Mouse (Mus musculus) spleen, adult 2 months (tissue): ENCODE results near the gene Bphl. TPM values are rescaled to one million over a fixed set of nuclear protein-coding genes. Genes with fewer than 3 reads are reported as not detected.

Source experiments
- DNase-seq, 2 experiments: peaks; one replicate each; pipeline versions ENCODE4 v3.0.0 to v3.0.0-alpha.2; 2012 to 2021; ENCODE audit warnings: low spot score in 2 of 2, low read depth in 1 of 2
- H3K27ac ChIP-seq: fragments of 200-500 bp; 2 replicates; pipeline ENCODE4 v1.5.1; 2012; ENCODE audit warnings: low read length, inconsistent platforms; ENCODE audit not compliant: insufficient read depth
- H3K27me3 ChIP-seq: fragments of 200-500 bp; 2 replicates; pipeline ENCODE4 v1.6.1; 2012; ENCODE audit warnings: mild to moderate bottlenecking, moderate library complexity, low read length, inconsistent platforms; ENCODE audit not compliant: control insufficient read depth, insufficient read depth
- H3K36me3 ChIP-seq: fragments of 200-500 bp; 2 replicates; pipeline ENCODE4 v1.6.1; 2012; ENCODE audit warnings: mild to moderate bottlenecking, low read length, inconsistent platforms; ENCODE audit not compliant: control insufficient read depth, insufficient read depth
- H3K4me1 ChIP-seq: fragments of 200-500 bp; 2 replicates; pipeline ENCODE4 v1.6.1; 2011; ENCODE audit warnings: inconsistent platforms; ENCODE audit not compliant: control insufficient read depth, insufficient read depth, insufficient read length
- H3K4me3 ChIP-seq: fragments of 200-500 bp; 2 replicates; pipeline ENCODE4 v1.5.1; 2011; ENCODE audit warnings: mild to moderate bottlenecking, inconsistent platforms; ENCODE audit not compliant: insufficient read depth, insufficient read length; ENCODE audit errors: extremely low read depth
- CTCF ChIP-seq: fragments of 200-500 bp; IDR thresholded peaks from 2 replicates; pipeline ENCODE4 v1.5.1; 2011; ENCODE audit warnings: mild to moderate bottlenecking, inconsistent platforms; ENCODE audit not compliant: insufficient read depth, insufficient read length, insufficient replicate concordance; ENCODE audit errors: extremely low read depth
- POLR2A ChIP-seq: fragments of 200-500 bp; IDR thresholded peaks from 2 replicates; pipeline ENCODE4 v1.6.1; 2011; ENCODE audit warnings: low read depth, low read length, inconsistent platforms
- WGBS: fragments of 180-500 bp; shearing (Covaris S2); methylation state at CpG from one replicate; pipeline ENCODE4 v1.1.7; 2018; 5-methylcytosine and 5-hydroxymethylcytosine counted together
- polyA plus RNA-seq: library from polyadenylated mRNA; depleted of rRNA; stranded (reverse); fragments of >200 nt; gene quantifications from 2 replicates; pipeline ENCODE4 v1.2.3, GENCODE M21; 2012

Bphl gene
- polyA plus RNA-seq, 1 experiment = 9.7 TPM

GRCm38 (mm10) chr13:34109035-34109676, 71.8 kb downstream of the Bphl start:
- no peak for TF ChIP-seq CTCF
- no peak for TF ChIP-seq POLR2A
- Histone ChIP-seq H3K27ac (no peak overlapping the region), H3K4me1 (no peaks in the 10 kb centered on the region), H3K4me3 (no peak overlapping the region), H3K27me3 (no peaks in the 10 kb centered on the region), H3K36me3 (no peaks in the 10 kb centered on the region)
- DNase-seq = no peak
- 87% methylated on average over 4 of the region's 4 CpGs for WGBS

- no peak for TF ChIP-seq CTCF
- TF ChIP-seq POLR2A = no peak
- Histone ChIP-seq H3K36me3 (no peaks in the 10 kb centered on the region), H3K27ac (no peak overlapping the region), H3K4me1 (no peaks in the 10 kb centered on the region), H3K27me3 (no peaks in the 10 kb centered on the region), H3K4me3 (no peak overlapping the region)
- WGBS = 87% methylated on average over 4 of the region's 4 CpGs
- DNase-seq = no peak
Measured at GRCm38 (mm10) chr13:34109677-34110058, 72.3 kb downstream of the Bphl start.

GRCm38 (mm10) chr13:34111019-34111418, 73.6 kb downstream of the Bphl start:
- Histone ChIP-seq H3K36me3 (no peaks in the 10 kb centered on the region), H3K4me1 (no peaks in the 10 kb centered on the region), H3K4me3 (no peak overlapping the region), H3K27ac (no peak overlapping the region), H3K27me3 (no peaks in the 10 kb centered on the region)
- 88% methylated on average over 5 of the region's 5 CpGs for WGBS
- no peak for DNase-seq
- TF ChIP-seq POLR2A = no peak
- no peak for TF ChIP-seq CTCF

- 90% methylated on average over 3 of the region's 3 CpGs for WGBS
- no peak for DNase-seq
- H3K27me3 ChIP-seq = no peaks in the 10 kb centered on the region
- H3K36me3 ChIP-seq = no peaks in the 10 kb centered on the region
- no peaks in the 10 kb centered on the region for H3K4me1 ChIP-seq
- no peak overlapping the region for H3K27ac ChIP-seq
- no peak for TF ChIP-seq CTCF
- TF ChIP-seq POLR2A = no peak
- H3K4me3 ChIP-seq = no peak overlapping the region
Measured at GRCm38 (mm10) chr13:34111878-34112277, 74.5 kb downstream of the Bphl start.

- no peaks in the 10 kb centered on the region for H3K27me3 ChIP-seq
- no peaks in the 10 kb centered on the region for H3K36me3 ChIP-seq
- DNase-seq = no peak
- no peaks in the 10 kb centered on the region for H3K4me1 ChIP-seq
- no peak overlapping the region for H3K4me3 ChIP-seq
- 90% methylated on average over 5 of the region's 5 CpGs for WGBS
- no peak for TF ChIP-seq POLR2A
- H3K27ac ChIP-seq = no peak overlapping the region
Measured at GRCm38 (mm10) chr13:34112369-34113081, 75.1 kb downstream of the Bphl start.

- no peak for TF ChIP-seq POLR2A
- no peak for TF ChIP-seq CTCF
- Histone ChIP-seq H3K4me1 (no peaks in the 10 kb centered on the region), H3K27me3 (no peaks in the 10 kb centered on the region), H3K36me3 (no peaks in the 10 kb centered on the region), H3K4me3 (no peak overlapping the region), H3K27ac (no peak overlapping the region)
- WGBS = 92% methylated on average over 3 of the region's 3 CpGs
- DNase-seq = no peak
Measured at GRCm38 (mm10) chr13:34113086-34113485, 75.7 kb downstream of the Bphl start.

GRCm38 (mm10) chr13:34114654-34115053, 77.3 kb downstream of the Bphl start:
- Histone ChIP-seq H3K27me3 (no peaks in the 10 kb centered on the region), H3K36me3 (no peaks in the 10 kb centered on the region), H3K27ac (no peak overlapping the region), H3K4me3 (no peak overlapping the region), H3K4me1 (peaks cover 5% of the 10 kb centered on the region; the same call in 1 of the 2 replicates)
- no peak for TF ChIP-seq CTCF
- TF ChIP-seq POLR2A = no peak
- WGBS = 37% methylated on average over 4 of the region's 4 CpGs
- no peak for DNase-seq
